8 mouse cellular contexts compared by ENCODE assay signal in genomic region chr8:119779013-119779737, GRCm38 (mm10). TPM values are rescaled to one million over a fixed set of nuclear protein-coding genes. Genes with fewer than 3 reads are reported as not detected.
DNase-seq lines count a peak whose midpoint lies in the region; ATAC-seq and TF ChIP-seq lines count a peak whose summit lies in the region.

No protein-coding gene starts in this region.

- H3K9ac ChIP-seq in lung, postnatal 0 days (replicated peaks; ENCODE audit: low read depth) = no peak overlapping the region

- TF ChIP-seq CTCF in lung, postnatal 0 days (IDR thresholded peaks at IDR 0.05) = peak; percentile 98

- WGBS in hindbrain, embryonic 10.5 days = 24% methylated on average over 14 of the region's 14 CpGs
- WGBS in lung, postnatal 0 days = 21% methylated on average over 14 of the region's 14 CpGs

- no peak for TF ChIP-seq EP300 in lung, postnatal 0 days (IDR thresholded peaks at IDR 0.05)

- H3K27me3 ChIP-seq in hindbrain, embryonic 10.5 days (ENCODE audit: insufficient read depth, poor library complexity, severe bottlenecking) = 0 out of 2 replicates have a peak, but pooled peaks cover 7% of the 10 kb centered on the region
- no peaks in the 10 kb centered on the region for H3K27me3 ChIP-seq in lung, postnatal 0 days (replicated peaks; ENCODE audit: insufficient read depth, low read length)

- peak; percentile 53 for ATAC-seq in frontal cortex, adult (ENCODE audit: low TSS enrichment)
- ATAC-seq in lung, postnatal 0 days = peak; percentile 21

- H3K9me3 ChIP-seq in hindbrain, embryonic 10.5 days = no peaks in the 10 kb centered on the region
- H3K9me3 ChIP-seq in lung, postnatal 0 days (ENCODE audit: low read length) = no peaks in the 10 kb centered on the region

- H3K36me3 ChIP-seq in hindbrain, embryonic 10.5 days = no peaks in the 10 kb centered on the region
- H3K36me3 ChIP-seq in lung, postnatal 0 days (ENCODE audit: insufficient read depth, low read length) = no peaks in the 10 kb centered on the region

- H3K27ac ChIP-seq in hindbrain, embryonic 10.5 days = peak overlapping the region; percentile 94
- H3K27ac ChIP-seq in lung, postnatal 0 days (ENCODE audit: low read length) = no peak overlapping the region

- no peak overlapping the region for H3K4me2 ChIP-seq in lung, postnatal 0 days (replicated peaks; ENCODE audit: low read depth, low read length)

- peak; percentile 93 for DNase-seq in NIH3T3 (ENCODE audit: low read depth)
- DNase-seq in cerebellum, adult 9-10 months = peak; percentile 91
- DNase-seq in hindbrain, embryonic 10.5 days (ENCODE audit: low spot score) = peak; percentile 82
- peak; percentile 80 for DNase-seq in layer of hippocampus, adult 9-11 months
- peak; percentile 95 for DNase-seq in lung, postnatal 0 days (ENCODE audit: low spot score)
- DNase-seq in retina, adult 2 months (ENCODE audit: low read depth, low spot score) = peak; percentile 70
- peak; percentile 85 for DNase-seq in thymus, postnatal 25 days

- H3K4me3 ChIP-seq in hindbrain, embryonic 10.5 days = peak overlapping the region; percentile 69
- H3K4me3 ChIP-seq in lung, postnatal 0 days (ENCODE audit: low read depth, low read length) = no peak overlapping the region

- H3K4me1 ChIP-seq in hindbrain, embryonic 10.5 days (replicated peaks) = peaks cover 49% of the 10 kb centered on the region
- peaks cover 7% of the 10 kb centered on the region; the same call in 1 of the 2 replicates for H3K4me1 ChIP-seq in lung, postnatal 0 days (ENCODE audit: insufficient read depth, low read depth, low read length)

RNA-seq across cellular contexts. Expression of gene Tldc1, which starts 1.0 kb away (rescaled TPM):
- 12.6 and 15.3 TPM in 2 replicates for polyA plus RNA-seq in hindbrain, embryonic 10.5 days (2016; fragmentation: Nextera tagmentation; extraction: Ambion mirVana)
- polyA plus RNA-seq in lung, postnatal 0 days (2015; fragmentation: Nextera tagmentation; extraction: Ambion mirVana) = 7.9 and 9.7 TPM in 2 replicates
